Mouse (Mus musculus) thymus, adult 2 months (tissue): Measurements from ENCODE around the gene Ephx1. TPM values are rescaled to one million over a fixed set of nuclear protein-coding genes. Genes with fewer than 3 reads are reported as not detected.

Experiments
- DNase-seq: peaks from one replicate; pipeline ENCODE4 v3.0.0; 2021
- H3K27ac ChIP-seq: fragments of 200-500 bp; 2 replicates; pipeline ENCODE4 v1.5.1; 2012; ENCODE audit warnings: low read length, control low read depth; ENCODE audit not compliant: control insufficient read depth, insufficient read depth
- H3K27me3 ChIP-seq: fragments of 200-500 bp; 2 replicates; pipeline ENCODE4 v1.6.1; 2012; ENCODE audit warnings: mild to moderate bottlenecking, low read length, moderate library complexity, mixed read lengths; ENCODE audit not compliant: control insufficient read depth, insufficient read depth
- H3K36me3 ChIP-seq: fragments of 200-500 bp; 2 replicates; pipeline ENCODE4 v1.6.1; 2012; ENCODE audit warnings: mild to moderate bottlenecking, low read length, moderate library complexity; ENCODE audit not compliant: control insufficient read depth, insufficient read depth
- H3K4me1 ChIP-seq: fragments of 200-500 bp; replicated peaks from 2 replicates; pipeline ENCODE4 v1.6.1; 2012; ENCODE audit warnings: low read length; ENCODE audit not compliant: control insufficient read depth, insufficient read depth
- H3K4me3 ChIP-seq: fragments of 200-500 bp; 2 replicates; pipeline ENCODE4 v1.5.1; 2012; ENCODE audit warnings: mild to moderate bottlenecking, low read length, control low read depth, moderate library complexity; ENCODE audit not compliant: control insufficient read depth, insufficient read depth
- CTCF ChIP-seq: fragments of 200-500 bp; IDR thresholded peaks from 2 replicates; pipeline ENCODE4 v1.5.1; 2012; ENCODE audit warnings: mild to moderate bottlenecking, control low read depth, low read length, moderate library complexity, borderline replicate concordance; ENCODE audit not compliant: control insufficient read depth, poor library complexity, insufficient read depth; ENCODE audit errors: extremely low read depth
- POLR2A ChIP-seq: fragments of 200-500 bp; IDR thresholded peaks from 2 replicates; pipeline ENCODE4 v1.6.1; 2012; ENCODE audit warnings: mild to moderate bottlenecking, low read length, control low read depth, moderate library complexity; ENCODE audit not compliant: control insufficient read depth, poor library complexity, insufficient read depth; ENCODE audit errors: extremely low read depth
- WGBS: fragments of 180-500 bp; shearing (Covaris S2); methylation state at CpG from one replicate; pipeline ENCODE4 v1.1.7; 2018; 5-methylcytosine and 5-hydroxymethylcytosine counted together
- polyA plus RNA-seq: library from polyadenylated mRNA; depleted of rRNA; stranded (reverse); fragments of >200 nt; gene quantifications from 2 replicates; pipeline ENCODE4 v1.2.3, GENCODE M21; 2012

Ephx1 gene
- polyA plus RNA-seq, 1 experiment: 39.3 TPM

DNA sequence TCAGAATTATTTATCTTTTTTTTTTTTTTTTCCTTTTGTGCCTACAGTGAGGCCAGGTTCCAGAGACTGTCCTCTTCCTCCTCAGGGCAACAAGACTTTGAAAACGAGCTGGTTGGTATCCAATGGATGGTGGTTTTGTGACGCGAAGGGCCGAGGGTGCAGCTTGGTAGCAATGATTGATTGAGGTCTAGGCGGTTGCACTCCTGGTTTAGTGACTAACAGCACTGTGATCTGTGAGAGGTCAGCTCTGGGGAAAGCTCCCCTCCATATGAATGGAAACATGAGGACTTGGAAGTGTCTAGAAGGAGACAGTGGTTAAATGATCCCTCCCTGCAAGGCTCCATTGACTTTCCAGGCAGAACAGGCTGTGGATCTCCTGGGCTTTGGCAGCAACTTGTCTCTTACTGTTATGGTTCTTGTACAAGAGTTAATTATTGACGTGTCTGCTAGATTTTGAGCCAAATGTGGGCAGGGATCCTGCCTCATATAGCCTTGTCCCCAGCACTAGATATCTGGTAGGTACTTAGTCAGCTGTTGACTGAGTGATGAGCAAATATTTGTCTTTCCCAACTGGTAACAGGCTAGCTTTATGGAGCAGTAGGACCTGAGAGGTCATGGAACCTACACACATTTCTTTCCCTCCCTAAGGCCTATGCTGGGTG is 68.5 kb downstream of the Ephx1 start:
- DNase-seq: no peak
- 91% methylated on average over 6 of the region's 6 CpGs for WGBS
- TF ChIP-seq CTCF (no peak), POLR2A (no peak)
- H3K4me1 ChIP-seq: 0 out of 2 replicates have a peak, but pooled peaks cover 3% of the 10 kb centered on the region
- H3K4me3 ChIP-seq: no peak overlapping the region
- H3K27me3 ChIP-seq: no peaks in the 10 kb centered on the region
- no peaks in the 10 kb centered on the region; the same call in 1 of the 2 replicates for H3K36me3 ChIP-seq
- H3K27ac ChIP-seq: no peak overlapping the region

DNA sequence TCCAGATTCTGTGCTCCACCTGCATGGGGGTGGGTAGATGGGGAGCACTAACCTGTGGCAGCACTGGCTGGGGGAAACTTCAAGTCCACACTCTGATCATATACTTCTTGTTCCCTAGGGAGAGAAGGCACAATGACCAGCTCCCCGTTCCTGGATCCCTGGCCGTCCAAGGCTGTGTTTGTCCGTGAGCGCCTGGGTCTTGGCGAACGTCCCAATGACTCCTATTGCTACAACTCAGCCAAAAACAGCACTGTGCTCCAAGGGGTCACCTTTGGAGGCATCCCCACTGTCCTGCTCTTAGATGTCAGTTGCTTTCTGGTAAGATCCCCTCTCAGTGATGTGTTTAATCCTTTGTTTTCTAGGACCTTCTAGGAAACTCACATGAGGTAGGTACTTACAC is 74.3 kb downstream of the Ephx1 start:
- H3K4me3 ChIP-seq: no peak overlapping the region
- 96% methylated on average over 6 of the region's 6 CpGs for WGBS
- H3K27ac ChIP-seq: no peak overlapping the region
- peaks cover 42% of the 10 kb centered on the region for H3K4me1 ChIP-seq
- DNase-seq: no peak
- H3K27me3 ChIP-seq: no peaks in the 10 kb centered on the region
- TF ChIP-seq CTCF (no peak), POLR2A (no peak)
- no peaks in the 10 kb centered on the region for H3K36me3 ChIP-seq

DNA sequence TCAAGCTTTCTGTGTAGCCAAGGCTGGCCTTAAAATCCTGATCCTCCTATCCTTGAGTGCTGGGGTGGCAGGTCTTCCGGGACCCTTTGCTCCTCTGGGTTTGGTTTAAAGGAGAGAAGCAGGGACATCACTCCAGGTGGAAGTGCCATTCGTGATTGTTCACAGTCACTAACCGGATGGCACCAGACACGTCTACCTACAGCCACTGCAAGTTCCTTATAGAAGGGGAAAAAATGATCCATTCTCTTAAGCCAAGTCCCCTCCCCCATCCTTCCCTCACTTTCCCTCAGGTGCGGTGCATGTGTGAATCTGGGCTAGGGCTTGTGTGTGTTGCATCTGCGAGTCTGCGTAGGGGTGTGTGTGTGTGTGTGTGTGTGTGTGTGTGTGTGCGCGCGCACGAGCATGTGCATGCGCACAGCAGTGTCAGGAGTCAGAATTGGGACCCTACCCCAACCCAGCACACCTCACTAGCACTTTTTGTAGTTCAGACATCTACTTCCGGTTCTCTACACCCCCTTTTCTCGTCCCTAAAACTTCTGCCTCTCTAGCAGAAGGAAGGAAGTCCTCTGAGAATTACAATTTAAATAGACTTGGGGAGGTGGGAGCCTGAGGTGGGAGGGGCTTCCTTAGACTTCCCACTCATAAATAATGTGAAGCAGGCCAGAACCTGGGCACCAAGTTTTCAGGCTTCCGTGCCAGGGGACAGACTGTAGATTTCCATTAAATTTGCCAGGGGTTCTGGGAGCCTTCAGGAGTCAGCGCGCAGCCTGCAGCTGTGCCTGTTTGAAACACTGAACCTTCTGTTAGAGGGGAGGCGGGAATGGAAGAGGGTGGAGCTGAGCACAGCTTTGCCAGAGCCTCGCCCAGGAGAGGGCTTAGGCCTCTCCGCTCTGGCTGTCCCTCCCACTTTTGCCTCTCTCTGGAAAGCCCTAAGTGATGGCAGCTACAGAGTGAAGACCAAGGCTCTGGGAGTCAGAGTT is 75.4 kb downstream of the Ephx1 start:
- TF ChIP-seq POLR2A (no peak), CTCF (no peak)
- Histone ChIP-seq H3K36me3 (no peaks in the 10 kb centered on the region), H3K27me3 (no peaks in the 10 kb centered on the region), H3K4me3 (peak overlapping the region; percentile 18), H3K4me1 (peaks cover 51% of the 10 kb centered on the region), H3K27ac (peak overlapping the region; percentile 49)
- WGBS: 14% methylated on average over 20 of the region's 20 CpGs
- DNase-seq: peak; percentile 44

DNA sequence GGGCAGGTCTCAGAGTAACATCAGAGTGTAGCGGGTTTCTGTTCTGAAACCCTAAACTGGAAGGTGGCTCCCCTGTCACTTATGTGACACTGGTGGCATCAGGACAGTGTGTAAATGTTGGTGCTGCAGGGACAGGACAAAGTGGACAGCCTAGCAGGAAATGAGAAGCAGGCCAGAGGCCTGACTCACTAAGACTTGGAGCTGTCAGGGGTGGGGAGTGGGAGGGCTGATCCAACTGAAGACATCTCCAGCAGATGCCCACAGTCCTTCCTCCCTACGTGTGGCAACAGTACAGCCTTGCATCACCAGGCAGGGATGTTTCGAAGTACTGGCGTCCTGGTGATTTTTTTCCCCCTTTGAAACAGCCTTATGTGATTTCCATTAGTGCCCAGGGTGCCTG is 76.2 kb downstream of the Ephx1 start:
- Histone ChIP-seq H3K36me3 (no peaks in the 10 kb centered on the region), H3K27ac (peak overlapping the region; percentile 15), H3K27me3 (no peaks in the 10 kb centered on the region), H3K4me3 (no peak overlapping the region), H3K4me1 (peaks cover 51% of the 10 kb centered on the region)
- no peak for DNase-seq
- whole genome bisulfite sequencing: 82% methylated on average over 4 of the region's 4 CpGs
- TF ChIP-seq POLR2A (no peak), CTCF (no peak)

DNA sequence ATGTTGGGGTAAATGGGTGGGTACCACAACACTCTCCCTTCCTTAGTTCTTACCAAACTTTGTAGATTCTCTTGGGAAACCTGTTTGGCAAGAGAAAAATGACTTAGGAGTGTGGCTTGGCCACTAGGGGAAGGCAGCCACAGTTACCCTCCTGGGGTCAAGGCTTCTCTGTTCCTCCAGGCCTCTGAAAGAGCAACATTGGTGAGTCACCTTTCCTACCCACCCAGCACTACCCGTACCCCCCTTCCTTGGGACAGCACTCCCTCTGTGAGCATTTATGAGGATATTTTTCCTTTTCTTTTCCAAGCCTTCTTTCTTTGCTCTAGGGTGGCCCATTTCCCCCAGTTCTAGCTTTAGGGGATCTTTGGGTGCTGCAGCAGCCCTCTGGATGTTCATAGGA is 76.8 kb downstream of the Ephx1 start:
- TF ChIP-seq POLR2A (no peak), CTCF (no peak)
- 81% methylated on average over 1 of the region's 1 CpGs for WGBS
- Histone ChIP-seq H3K4me1 (peaks cover 51% of the 10 kb centered on the region), H3K36me3 (no peaks in the 10 kb centered on the region), H3K4me3 (no peak overlapping the region), H3K27me3 (no peaks in the 10 kb centered on the region), H3K27ac (no peak overlapping the region)
- no peak for DNase-seq

DNA sequence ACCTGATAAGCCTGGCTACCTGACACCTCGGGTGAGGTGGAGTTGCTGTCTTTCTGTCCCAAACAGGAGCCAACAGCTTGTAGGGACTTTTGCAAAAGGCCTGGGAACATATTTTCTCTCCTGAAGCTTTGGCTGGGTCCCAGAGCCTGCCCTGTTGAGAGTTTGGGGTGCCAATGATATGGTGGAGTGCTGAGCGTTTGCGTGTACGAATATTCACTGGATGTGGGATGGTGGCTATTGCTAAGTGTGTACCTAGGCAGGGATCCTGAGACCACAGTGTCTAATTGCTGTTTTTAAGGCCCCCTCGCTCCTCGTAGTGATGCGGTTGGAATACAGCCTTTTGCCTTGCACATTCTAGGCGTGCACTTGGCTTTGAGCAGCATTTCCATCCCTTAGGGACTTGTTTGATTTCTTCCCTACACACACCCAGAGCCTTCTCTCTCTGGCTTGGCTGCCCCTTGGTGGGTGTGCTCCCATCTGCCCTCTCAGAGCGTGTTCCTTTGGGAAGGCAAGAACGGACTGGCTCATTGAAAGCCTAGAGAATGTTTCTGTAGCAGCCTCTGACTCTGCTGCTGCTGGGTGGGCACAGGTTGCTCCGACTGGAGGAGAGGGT is 77.6 kb downstream of the Ephx1 start:
- WGBS: 70% methylated on average over 11 of the region's 11 CpGs

More for the DNA sequence above, 77.6 kb downstream of the Ephx1 start:
- DNase-seq: no peak
- Histone ChIP-seq H3K27me3 (no peaks in the 10 kb centered on the region), H3K36me3 (no peaks in the 10 kb centered on the region), H3K4me1 (peaks cover 51% of the 10 kb centered on the region), H3K27ac (peak overlapping the region; percentile 20; the same call in 1 of the 2 replicates), H3K4me3 (peak overlapping the region; percentile 56)
- TF ChIP-seq POLR2A (no peak), CTCF (no peak)
